Mouse (Mus musculus): Measurements from ENCODE around the gene Atxn1. TPM values are rescaled to one million over a fixed set of nuclear protein-coding genes. Genes with fewer than 3 reads are reported as not detected.

Atxn1 gene
- total and polyA plus RNA-seq, 3 experiments = 9.4 to 61.0 (median 25.0) TPM

DNA sequence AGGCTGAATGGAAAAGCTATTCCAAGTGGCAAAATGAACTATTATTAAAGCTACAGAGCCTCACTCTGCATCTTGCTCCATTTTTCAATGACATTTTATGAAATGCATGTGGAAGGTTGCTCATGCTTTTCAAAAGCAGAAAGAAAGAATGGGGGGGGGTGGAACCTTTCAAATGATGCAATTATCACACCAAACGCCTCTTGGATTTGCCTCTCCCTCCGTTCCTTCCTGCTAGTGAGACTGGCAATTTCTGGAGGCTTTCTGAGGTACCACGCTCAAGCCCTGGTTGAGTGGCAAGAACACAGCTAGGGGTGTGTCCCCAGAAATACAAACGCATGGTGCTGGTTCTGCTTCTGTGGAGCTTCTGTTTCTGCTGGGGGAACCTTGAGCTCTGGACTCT is 60.4 kb downstream of the Atxn1 start:
- Histone ChIP-seq H3K9me3 (replicated peaks) (no peaks in the 10 kb centered on the region), H3K36me3 (replicated peaks) (peaks cover 41% of the 10 kb centered on the region), H3K27me3 (ENCODE audit: insufficient read depth, low read length) (no peaks in the 10 kb centered on the region), H3K4me1 (ENCODE audit: insufficient read depth, low read depth, low read length) (peaks cover 71% of the 10 kb centered on the region), H3K4me3 (ENCODE audit: low read depth, low read length) (peak overlapping the region; percentile 65; the same call in 1 of the 2 replicates)
- no peak for ATAC-seq (ENCODE audit: extremely low read depth, insufficient number of reproducible peaks, low FRiP score, poor library complexity, severe bottlenecking)
- no peak for DNase-seq (ENCODE audit: low spot score)
- TF ChIP-seq TAL1 (conservative IDR thresholded peaks at IDR 0.05; ENCODE audit: low read depth, low read length) = no peak
- TF ChIP-seq POLR2AphosphoS5 (IDR thresholded peaks at IDR 0.05; ENCODE audit: insufficient replicate concordance, low read depth, low read length) = no peak
- no peak for TF ChIP-seq GATA2 (IDR thresholded peaks at IDR 0.05; ENCODE audit: borderline replicate concordance, low read depth, low read length)
- TF ChIP-seq CTCF (IDR thresholded peaks at IDR 0.05; ENCODE audit: low read depth, low read length) = no peak
- TF ChIP-seq GATA1 (IDR thresholded peaks at IDR 0.05; ENCODE audit: borderline replicate concordance, low read length) = no peak

- Histone ChIP-seq H3K36me3 (replicated peaks) (peaks cover 40% of the 10 kb centered on the region), H3K4me1 (ENCODE audit: insufficient read depth, low read depth, low read length) (peaks cover 71% of the 10 kb centered on the region), H3K27me3 (ENCODE audit: insufficient read depth, low read length) (no peaks in the 10 kb centered on the region), H3K9me3 (replicated peaks) (no peaks in the 10 kb centered on the region), H3K4me3 (ENCODE audit: low read depth, low read length) (peak overlapping the region; percentile 59; the same call in 1 of the 2 replicates)
- DNase-seq (ENCODE audit: low spot score) (peak; percentile 68), ATAC-seq (ENCODE audit: extremely low read depth, insufficient number of reproducible peaks, low FRiP score, poor library complexity, severe bottlenecking) (peak; percentile 71)
- TF ChIP-seq GATA2 (IDR thresholded peaks at IDR 0.05; ENCODE audit: borderline replicate concordance, low read depth, low read length) (0 out of 2 replicates have a peak, but pooled peaks have one; percentile 40), CTCF (IDR thresholded peaks at IDR 0.05; ENCODE audit: low read depth, low read length) (no peak), POLR2AphosphoS5 (IDR thresholded peaks at IDR 0.05; ENCODE audit: insufficient replicate concordance, low read depth, low read length) (no peak), GATA1 (IDR thresholded peaks at IDR 0.05; ENCODE audit: borderline replicate concordance, low read length) (no peak), TAL1 (conservative IDR thresholded peaks at IDR 0.05; ENCODE audit: low read depth, low read length) (peak; percentile 31)
These were observed 61.1 kb downstream of the Atxn1 start for GRCm38 (mm10) chr13:45903519-45904274.

- Histone ChIP-seq H3K9me3 (replicated peaks) (no peaks in the 10 kb centered on the region), H3K4me3 (ENCODE audit: low read depth, low read length) (no peak overlapping the region; the same call in 1 of the 2 replicates), H3K27me3 (ENCODE audit: insufficient read depth, low read length) (no peaks in the 10 kb centered on the region), H3K36me3 (replicated peaks) (peaks cover 39% of the 10 kb centered on the region), H3K4me1 (ENCODE audit: insufficient read depth, low read depth, low read length) (peaks cover 63% of the 10 kb centered on the region)
- DNase-seq (ENCODE audit: low spot score) (no peak), ATAC-seq (ENCODE audit: extremely low read depth, insufficient number of reproducible peaks, low FRiP score, poor library complexity, severe bottlenecking) (peak; percentile 23; the same call in 1 of the 2 replicates)
- TF ChIP-seq TAL1 (conservative IDR thresholded peaks at IDR 0.05; ENCODE audit: low read depth, low read length) = peak; percentile 34; the same call in 1 of the 2 replicates
- TF ChIP-seq GATA2 (IDR thresholded peaks at IDR 0.05; ENCODE audit: borderline replicate concordance, low read depth, low read length) = no peak
These were observed 62.4 kb downstream of the Atxn1 start for GRCm38 (mm10) chr13:45902457-45902856.

- H3K27me3 ChIP-seq (ENCODE audit: insufficient read depth, low read length) = no peaks in the 10 kb centered on the region
- peaks cover 34% of the 10 kb centered on the region for H3K36me3 ChIP-seq (replicated peaks)
- ATAC-seq (ENCODE audit: extremely low read depth, insufficient number of reproducible peaks, low FRiP score, poor library complexity, severe bottlenecking) (no peak), DNase-seq (ENCODE audit: low spot score) (no peak)
- TF ChIP-seq CTCF (IDR thresholded peaks at IDR 0.05; ENCODE audit: low read depth, low read length) = no peak
- no peak for TF ChIP-seq TAL1 (conservative IDR thresholded peaks at IDR 0.05; ENCODE audit: low read depth, low read length)
- no peak for TF ChIP-seq GATA1 (IDR thresholded peaks at IDR 0.05; ENCODE audit: borderline replicate concordance, low read length)
- no peak for TF ChIP-seq POLR2AphosphoS5 (IDR thresholded peaks at IDR 0.05; ENCODE audit: insufficient replicate concordance, low read depth, low read length)
- TF ChIP-seq GATA2 (IDR thresholded peaks at IDR 0.05; ENCODE audit: borderline replicate concordance, low read depth, low read length) = no peak
- no peaks in the 10 kb centered on the region for H3K9me3 ChIP-seq (replicated peaks)
- H3K4me1 ChIP-seq (ENCODE audit: insufficient read depth, low read depth, low read length) = peaks cover 52% of the 10 kb centered on the region
- H3K4me3 ChIP-seq (ENCODE audit: low read depth, low read length) = no peak overlapping the region
These were observed 64.0 kb downstream of the Atxn1 start for GRCm38 (mm10) chr13:45900776-45901175.

- no peaks in the 10 kb centered on the region for H3K9me3 ChIP-seq (replicated peaks)
- H3K27me3 ChIP-seq (ENCODE audit: insufficient read depth, low read length) = no peaks in the 10 kb centered on the region
- TF ChIP-seq GATA1 (IDR thresholded peaks at IDR 0.05; ENCODE audit: borderline replicate concordance, low read length) (no peak), TAL1 (conservative IDR thresholded peaks at IDR 0.05; ENCODE audit: low read depth, low read length) (no peak), CTCF (IDR thresholded peaks at IDR 0.05; ENCODE audit: low read depth, low read length) (no peak), GATA2 (IDR thresholded peaks at IDR 0.05; ENCODE audit: borderline replicate concordance, low read depth, low read length) (no peak), POLR2AphosphoS5 (IDR thresholded peaks at IDR 0.05; ENCODE audit: insufficient replicate concordance, low read depth, low read length) (no peak)
- H3K4me3 ChIP-seq (ENCODE audit: low read depth, low read length) = no peak overlapping the region
- ATAC-seq (ENCODE audit: extremely low read depth, insufficient number of reproducible peaks, low FRiP score, poor library complexity, severe bottlenecking) (no peak), DNase-seq (ENCODE audit: low spot score) (no peak)
- peaks cover 51% of the 10 kb centered on the region for H3K36me3 ChIP-seq (replicated peaks)
- H3K4me1 ChIP-seq (ENCODE audit: insufficient read depth, low read depth, low read length) = peaks cover 58% of the 10 kb centered on the region
These were observed 67.2 kb downstream of the Atxn1 start for GRCm38 (mm10) chr13:45897571-45897970.

GRCm38 (mm10) chr13:45894760-45895159 is 70.0 kb downstream of the Atxn1 start:
- Histone ChIP-seq H3K4me3 (ENCODE audit: low read depth, low read length) (no peak overlapping the region; the same call in 1 of the 2 replicates), H3K36me3 (replicated peaks) (peaks cover 49% of the 10 kb centered on the region), H3K27me3 (ENCODE audit: insufficient read depth, low read length) (no peaks in the 10 kb centered on the region), H3K4me1 (ENCODE audit: insufficient read depth, low read depth, low read length) (peaks cover 48% of the 10 kb centered on the region), H3K9me3 (replicated peaks) (no peaks in the 10 kb centered on the region)
- DNase-seq (ENCODE audit: low spot score) (no peak), ATAC-seq (ENCODE audit: extremely low read depth, insufficient number of reproducible peaks, low FRiP score, poor library complexity, severe bottlenecking) (no peak)
- TF ChIP-seq POLR2AphosphoS5 (IDR thresholded peaks at IDR 0.05; ENCODE audit: insufficient replicate concordance, low read depth, low read length) = no peak
- no peak for TF ChIP-seq TAL1 (conservative IDR thresholded peaks at IDR 0.05; ENCODE audit: low read depth, low read length)
- TF ChIP-seq GATA2 (IDR thresholded peaks at IDR 0.05; ENCODE audit: borderline replicate concordance, low read depth, low read length) = no peak
- no peak for TF ChIP-seq CTCF (IDR thresholded peaks at IDR 0.05; ENCODE audit: low read depth, low read length)
- no peak for TF ChIP-seq GATA1 (IDR thresholded peaks at IDR 0.05; ENCODE audit: borderline replicate concordance, low read length)
